Mouse (Mus musculus) adrenal gland, adult 8-10 months (tissue): ENCODE measurements around the gene Gm49318. TPM values are rescaled to one million over a fixed set of nuclear protein-coding genes. Genes with fewer than 3 reads are reported as not detected.
A peak's percentile ranks its signal among the peaks of the same experiment; 100 is the strongest.

Experiments
- DNase-seq: peaks from one replicate; pipeline ENCODE4 v3.0.0; 2022
- total RNA-seq, 4 experiments: library from RNA; stranded (reverse); gene quantifications; 2 replicates each; pipeline ENCODE4 v1.2.4; 2022

Gene Gm49318
- total RNA-seq, 4 experiments from 2014 or later = 0.73 TPM; not detected in 3

DNA sequence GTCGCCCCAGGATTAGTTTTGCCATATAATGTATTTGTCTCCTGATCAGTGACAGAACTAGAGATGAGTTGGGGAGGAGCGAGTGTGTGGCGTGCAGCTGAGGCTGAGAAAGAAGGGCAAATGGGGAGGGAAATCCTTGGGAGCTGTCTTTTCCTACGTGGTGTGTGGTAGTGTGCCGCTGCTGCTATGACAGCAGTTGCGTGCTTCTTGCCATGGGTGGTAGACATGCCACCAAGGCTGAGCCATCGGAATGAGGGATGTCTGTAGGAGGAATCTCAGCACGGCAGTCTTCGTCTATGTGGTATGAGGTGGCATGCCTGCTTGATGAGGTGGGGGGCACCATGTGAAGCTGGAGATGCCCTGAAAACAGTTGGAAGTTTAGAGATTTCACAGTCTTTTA is 40.7 kb downstream of the Gm49318 start:
- no peak for DNase-seq

- no peak for DNase-seq
Measured at GRCm38 (mm10) chr9:22028467-22028866, 42.6 kb downstream of the Gm49318 start.

- DNase-seq = no peak
Measured at GRCm38 (mm10) chr9:22024592-22024991, 46.5 kb downstream of the Gm49318 start.

DNA sequence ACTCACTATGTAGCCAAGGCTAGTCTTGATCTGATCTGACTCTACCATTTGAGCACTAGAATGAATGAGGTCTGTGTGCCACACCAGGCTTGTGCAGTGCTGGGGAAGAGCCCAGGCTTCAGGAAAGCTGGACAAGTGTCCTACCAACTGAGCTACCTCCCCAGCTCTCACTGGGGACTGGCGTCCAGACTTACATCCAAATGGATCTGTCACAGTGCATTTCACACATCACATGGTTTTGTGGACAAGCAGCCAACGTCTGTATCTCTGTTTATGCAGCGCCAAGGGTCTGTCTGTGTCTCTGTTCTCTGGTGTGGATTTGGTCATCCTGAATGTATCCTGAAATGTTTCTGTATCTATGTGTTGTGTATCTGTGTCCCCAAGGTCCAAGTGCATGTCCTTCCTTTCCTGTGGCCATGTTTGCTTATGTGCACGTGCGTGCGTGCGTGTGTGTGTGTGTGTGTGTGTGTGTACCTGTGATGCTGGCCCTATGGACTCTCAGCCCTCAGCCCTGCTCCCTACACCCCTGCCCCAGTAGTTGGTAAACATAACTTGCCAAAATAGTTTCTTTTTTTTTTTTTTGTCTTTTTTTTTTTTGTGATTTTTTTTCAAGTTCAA is 53.7 kb downstream of the Gm49318 start:
- DNase-seq = no peak

DNA sequence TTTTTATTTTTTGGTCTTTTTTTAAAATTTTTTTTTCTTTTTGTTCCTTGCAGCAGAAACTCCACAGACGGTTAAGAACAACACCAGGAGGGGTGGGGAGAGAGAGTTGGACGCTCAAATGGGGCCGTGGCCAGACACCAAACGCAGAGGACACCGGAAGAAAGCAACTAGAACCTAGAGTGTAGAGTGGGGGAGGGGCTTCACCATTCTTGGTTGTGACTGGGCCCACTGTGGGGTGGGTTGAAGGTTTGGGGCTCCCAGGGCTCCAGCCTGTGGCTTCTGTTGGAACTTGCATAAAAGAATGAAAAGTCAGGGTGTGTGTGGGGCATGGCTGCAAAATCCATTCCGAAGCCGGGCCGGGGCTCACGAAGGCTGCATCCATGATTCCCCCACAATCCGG is 54.8 kb downstream of the Gm49318 start:
- DNase-seq = no peak

DNA sequence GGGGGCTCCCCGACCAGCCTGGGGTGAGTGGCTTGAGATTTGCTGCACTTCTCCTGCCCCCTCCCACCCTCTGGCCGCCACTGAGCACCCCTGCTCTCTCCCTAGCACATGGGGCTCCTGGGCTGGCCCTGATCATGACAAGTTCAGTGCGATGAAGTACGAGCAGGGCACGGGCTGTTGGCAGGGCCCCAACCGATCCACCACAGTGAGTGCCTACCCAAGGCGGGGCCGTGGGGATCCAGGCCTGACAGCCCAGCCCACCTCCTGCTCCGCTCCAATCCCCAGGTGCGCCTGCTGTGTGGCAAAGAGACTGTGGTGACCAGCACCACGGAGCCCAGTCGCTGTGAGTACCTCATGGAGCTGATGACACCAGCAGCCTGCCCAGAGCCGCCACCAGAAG is 58.3 kb downstream of the Gm49318 start:
- no peak for DNase-seq

- no peak for DNase-seq
Measured at GRCm38 (mm10) chr9:22011055-22011454, 60.0 kb downstream of the Gm49318 start.

DNA sequence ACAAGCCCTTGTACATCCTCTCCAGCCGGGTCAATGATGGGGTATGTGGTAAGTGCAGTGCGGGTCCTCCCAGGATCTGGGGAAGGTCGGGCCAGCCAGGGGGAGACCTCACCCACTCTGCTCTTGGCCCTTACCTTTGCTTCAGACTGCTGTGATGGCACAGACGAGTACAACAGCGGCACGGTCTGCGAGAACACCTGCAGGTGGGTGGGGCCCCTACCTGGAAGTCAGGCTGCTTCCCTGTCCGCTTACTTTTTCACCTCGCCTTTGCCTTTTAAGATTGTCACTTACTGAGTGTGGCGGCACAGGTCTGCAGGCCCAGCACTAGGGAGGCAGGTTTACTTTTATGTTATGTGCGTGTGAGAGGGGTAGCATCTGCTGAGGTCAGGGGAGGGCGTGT is 66.5 kb downstream of the Gm49318 start:
- DNase-seq = no peak

DNA sequence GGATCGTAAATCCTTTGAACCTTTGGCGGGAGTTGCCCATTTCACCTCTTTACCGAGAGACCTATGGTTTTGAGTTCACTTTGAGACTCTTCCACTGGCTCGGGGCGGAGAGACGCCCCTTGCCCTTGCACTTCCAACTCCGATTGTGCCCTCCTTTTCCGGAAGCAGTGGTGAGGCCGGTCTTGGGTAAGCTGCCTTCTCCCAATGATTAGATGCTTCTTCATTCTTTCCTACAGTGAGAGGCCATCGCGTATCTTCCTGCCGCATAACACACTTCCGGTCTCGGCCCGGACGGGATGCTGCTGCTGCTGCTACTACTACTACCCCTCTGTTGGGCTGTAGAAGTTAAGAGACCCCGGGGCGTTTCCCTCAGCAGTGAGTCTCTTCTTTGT is 67.9 kb downstream of the Gm49318 start:
- peak; percentile 44 for DNase-seq

DNA sequence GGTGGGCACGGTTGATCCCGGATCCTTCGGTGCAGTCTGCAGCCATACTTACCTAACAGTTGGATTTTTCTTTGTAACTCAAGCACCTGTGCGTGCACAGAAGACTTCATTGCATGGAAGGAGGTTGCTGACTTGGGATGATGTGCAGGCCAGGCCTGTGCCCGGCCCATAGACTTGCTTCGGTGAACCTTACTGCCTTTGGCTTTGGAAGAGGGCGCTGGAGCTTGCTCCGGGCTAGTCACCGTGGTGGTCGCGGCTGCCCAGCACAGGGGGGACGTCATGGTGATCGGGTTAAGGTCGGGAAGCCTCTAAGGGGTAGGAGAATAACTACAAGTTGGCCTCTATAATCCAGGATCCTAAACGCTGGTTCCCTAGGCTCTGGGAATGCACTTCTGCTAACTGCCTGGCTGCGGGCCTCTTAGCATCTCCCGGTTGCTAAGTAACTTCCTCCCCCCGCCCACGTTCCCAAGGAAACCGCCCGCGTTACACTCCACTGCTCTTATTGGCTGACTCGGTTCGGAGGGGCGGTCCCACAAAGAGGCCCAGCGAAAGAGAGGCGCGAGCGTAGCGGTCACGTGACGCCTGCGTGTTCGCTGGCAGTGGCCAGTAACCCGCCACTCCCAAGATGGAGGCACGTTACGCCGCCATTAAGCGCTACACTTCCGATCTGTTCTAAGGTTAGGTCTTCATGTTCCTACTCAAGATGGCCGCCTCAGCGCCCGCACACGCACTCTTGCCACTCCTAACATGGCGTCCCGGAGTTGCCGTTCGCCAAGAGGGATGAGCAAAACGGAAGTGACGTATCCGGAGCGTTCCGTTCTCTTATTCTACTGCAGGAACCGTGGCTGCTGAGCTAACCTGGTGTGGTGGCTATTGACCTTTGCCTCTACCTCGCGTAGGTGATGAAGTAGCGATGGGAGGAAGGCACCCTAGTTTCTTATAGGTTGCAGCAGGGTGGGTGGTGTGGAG is 68.6 kb downstream of the Gm49318 start, which contains the start of the genes Ccdc151 and Prkcsh:
Gene Ccdc151, minus strand, starts transcription at position 441 of the 969 bp plus-strand sequence.
Gene Prkcsh, plus strand, starts transcription at position 613 of the 969 bp plus-strand sequence.
- DNase-seq = peak; percentile 100

DNA sequence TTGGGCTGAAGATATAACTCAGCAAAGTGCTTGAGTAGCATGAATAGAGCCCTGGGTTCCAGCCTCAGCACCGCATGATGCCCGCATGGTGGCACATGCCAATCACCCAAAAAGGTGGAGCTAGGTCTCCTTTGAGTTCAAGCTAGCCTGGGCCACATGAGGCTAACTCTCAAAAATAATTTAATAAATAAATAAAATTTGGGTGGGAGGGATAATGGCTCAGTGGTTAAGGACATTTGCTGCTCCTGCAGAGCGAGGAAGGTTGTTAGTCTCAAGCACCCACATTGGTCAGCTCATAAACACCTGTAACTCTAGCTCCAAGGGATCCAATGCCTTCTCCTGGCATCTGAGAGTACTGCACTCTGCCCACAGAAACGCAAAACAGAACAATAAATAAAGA is 69.4 kb downstream of the Gm49318 start:
- no peak for DNase-seq

GRCm38 (mm10) chr9:22000296-22000695 is 70.8 kb downstream of the Gm49318 start:
- peak; percentile 66 for DNase-seq

DNA sequence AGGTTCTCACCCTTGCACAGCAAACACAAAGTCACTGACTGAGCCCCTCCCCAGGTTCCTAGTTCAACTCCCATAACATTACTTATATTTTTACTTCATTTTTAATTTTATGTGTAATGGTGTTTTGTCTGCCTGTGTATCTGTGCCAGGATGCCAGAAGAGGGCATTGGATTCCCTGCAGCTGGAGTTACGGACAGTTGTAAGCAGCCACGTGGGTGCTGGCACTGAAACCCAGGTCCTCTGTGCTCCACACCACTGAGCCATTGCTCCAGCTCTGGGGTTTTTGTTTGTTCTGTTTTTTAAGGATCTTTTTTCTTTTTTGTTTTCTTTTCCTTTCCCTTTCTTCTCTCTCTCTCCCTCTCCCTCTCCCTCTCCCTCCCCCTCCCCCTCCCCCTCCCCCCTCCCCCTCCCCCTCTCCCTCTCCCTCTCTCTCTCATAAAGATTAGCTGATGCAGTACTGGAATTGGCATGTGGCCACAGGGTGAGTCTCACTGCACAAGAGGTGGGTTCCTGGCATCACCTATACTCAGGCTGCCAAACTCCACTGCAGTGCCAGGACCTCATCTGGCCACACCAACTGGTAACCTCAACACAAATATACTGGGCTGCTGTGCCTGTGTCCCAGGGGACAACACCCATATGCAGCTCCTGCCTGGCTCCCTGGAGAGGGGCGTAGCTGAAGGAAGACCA is 74.7 kb downstream of the Gm49318 start:
- no peak for DNase-seq

DNA sequence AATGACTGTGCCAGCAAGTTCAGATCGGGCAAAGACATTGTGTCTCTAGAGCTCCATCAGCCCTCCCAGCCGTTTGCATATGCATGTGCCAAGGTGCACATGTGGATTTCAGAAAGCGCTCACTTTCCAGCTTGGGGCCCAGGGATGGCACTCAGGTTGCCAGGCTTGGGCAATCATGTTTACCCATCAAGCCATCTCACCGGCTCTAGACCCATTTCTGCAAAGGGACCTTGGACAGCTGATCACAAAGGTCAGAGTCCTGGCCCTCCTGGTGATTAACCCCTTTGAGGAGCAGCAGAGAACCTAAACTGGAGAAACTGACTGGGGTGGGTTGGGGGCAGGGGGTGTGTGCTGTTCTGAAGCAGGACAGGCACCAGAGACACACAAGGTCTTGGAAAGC is 78.8 kb downstream of the Gm49318 start:
- DNase-seq = no peak

GRCm38 (mm10) chr9:21989230-21990110 is 81.6 kb downstream of the Gm49318 start, which contains the start of gene Rgl3:
TSS of gene Rgl3 (minus strand) at chr9:21989446.
- DNase-seq = peak; percentile 78

GRCm38 (mm10) chr9:21988421-21989101 is 82.5 kb downstream of the Gm49318 start:
- DNase-seq = no peak

GRCm38 (mm10) chr9:21987592-21988342 is 83.3 kb downstream of the Gm49318 start:
- peak; percentile 50 for DNase-seq
